Mouse (Mus musculus) layer of hippocampus, adult 11-12 months (tissue): ENCODE data around the gene Rnf169.
A peak's percentile ranks its signal among the peaks of the same experiment; 100 is the strongest.
"Not testable (repeated sequence)": the region's sequence is repeated elsewhere in the genome, so short reads cannot be mapped to it uniquely, and the experiment has no call there.

Experiments
- DNase-seq: peaks from one replicate; pipeline ENCODE4 v3.0.0; 2022; ENCODE audit warnings: low spot score

Rnf169 gene

GRCm38 (mm10) chr7:99946356-99946755 is 33.9 kb downstream of the Rnf169 start:
- DNase-seq, result no peak

GRCm38 (mm10) chr7:99945939-99946338 is 34.3 kb downstream of the Rnf169 start:
- no peak for DNase-seq

GRCm38 (mm10) chr7:99945012-99945411 is 35.2 kb downstream of the Rnf169 start:
- not testable (repeated sequence) for DNase-seq

GRCm38 (mm10) chr7:99944520-99944919 is 35.7 kb downstream of the Rnf169 start:
- DNase-seq, result no peak

- DNase-seq, result no peak
Measured at GRCm38 (mm10) chr7:99940669-99941068, 39.6 kb downstream of the Rnf169 start.

GRCm38 (mm10) chr7:99935758-99936157 is 44.5 kb downstream of the Rnf169 start:
- no peak for DNase-seq

GRCm38 (mm10) chr7:99926916-99927714 is 53.1 kb downstream of the Rnf169 start:
- peak; percentile 84 for DNase-seq

GRCm38 (mm10) chr7:99920416-99920815 is 59.8 kb downstream of the Rnf169 start:
- DNase-seq, result no peak

GRCm38 (mm10) chr7:99919971-99920370 is 60.3 kb downstream of the Rnf169 start:
- DNase-seq, result no peak

GRCm38 (mm10) chr7:99919164-99919563 is 61.1 kb downstream of the Rnf169 start:
- DNase-seq, result peak; percentile 68

GRCm38 (mm10) chr7:99917320-99917844 is 62.9 kb downstream of the Rnf169 start:
- DNase-seq, result peak; percentile 35

GRCm38 (mm10) chr7:99916741-99917319 is 63.4 kb downstream of the Rnf169 start:
- DNase-seq, result peak; percentile 71

GRCm38 (mm10) chr7:99915511-99915910 is 64.7 kb downstream of the Rnf169 start:
- DNase-seq, result no peak

GRCm38 (mm10) chr7:99914316-99914715 is 65.9 kb downstream of the Rnf169 start:
- DNase-seq, result no peak

GRCm38 (mm10) chr7:99911038-99911437 is 69.2 kb downstream of the Rnf169 start:
- DNase-seq, result no peak

- no peak for DNase-seq
Measured at GRCm38 (mm10) chr7:99907463-99907862, 72.8 kb downstream of the Rnf169 start.

- no peak for DNase-seq
Measured at GRCm38 (mm10) chr7:99906346-99906745, 73.9 kb downstream of the Rnf169 start.

GRCm38 (mm10) chr7:99904421-99905005 is 75.7 kb downstream of the Rnf169 start:
- DNase-seq, result no peak

- no peak for DNase-seq
Measured at GRCm38 (mm10) chr7:99902918-99903665, 77.2 kb downstream of the Rnf169 start.

GRCm38 (mm10) chr7:99902208-99902607 is 78.0 kb downstream of the Rnf169 start:
- DNase-seq, result no peak

GRCm38 (mm10) chr7:99896905-99897304 is 83.3 kb downstream of the Rnf169 start:
- no peak for DNase-seq

- DNase-seq, result no peak
Measured at GRCm38 (mm10) chr7:99894478-99894877, 85.8 kb downstream of the Rnf169 start.
